Mouse (Mus musculus) spleen, postnatal 10 days (tissue): ENCODE measurements at regions not wholly inside any gene's neighbourhood (a gene's known extent, or its start where the extent isn't known, plus 50 kb on each side); places are given as distances from the start of the nearest gene placed in this dataset.

Experiments used
- DNase-seq, 2 experiments: peaks; one replicate each; pipeline ENCODE4 v3.0.0; 2021 to 2022; ENCODE audit warnings: low spot score in 2 of 2

- DNase-seq: no peak
Observed at GRCm38 (mm10) chr6:47354515-47354914, 98.7 kb upstream of the Cul1 start.

DNA sequence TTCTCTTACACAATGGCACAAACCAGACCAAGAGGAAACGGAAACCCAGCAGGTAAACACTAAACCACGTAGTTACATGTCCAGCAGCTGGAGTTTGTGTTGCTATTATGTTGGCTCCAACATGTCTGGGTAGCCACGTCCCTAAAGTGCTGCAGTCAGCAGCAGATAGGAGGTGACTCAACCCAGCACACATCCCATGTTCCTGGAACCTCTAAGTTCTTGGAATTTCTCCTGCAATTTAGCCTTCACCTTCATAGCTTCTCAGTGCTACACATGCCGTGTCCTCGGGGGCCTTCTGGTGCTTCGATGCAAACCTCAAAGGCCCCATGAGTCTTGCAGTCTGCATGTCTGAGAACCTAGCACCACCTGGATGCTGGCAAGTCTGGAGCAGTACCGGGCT, 97.7 kb upstream of the Cul1 start:
- no peak for DNase-seq

GRCm38 (mm10) chr6:47356500-47356899, 96.7 kb upstream of the Cul1 start:
- DNase-seq: no peak

DNA sequence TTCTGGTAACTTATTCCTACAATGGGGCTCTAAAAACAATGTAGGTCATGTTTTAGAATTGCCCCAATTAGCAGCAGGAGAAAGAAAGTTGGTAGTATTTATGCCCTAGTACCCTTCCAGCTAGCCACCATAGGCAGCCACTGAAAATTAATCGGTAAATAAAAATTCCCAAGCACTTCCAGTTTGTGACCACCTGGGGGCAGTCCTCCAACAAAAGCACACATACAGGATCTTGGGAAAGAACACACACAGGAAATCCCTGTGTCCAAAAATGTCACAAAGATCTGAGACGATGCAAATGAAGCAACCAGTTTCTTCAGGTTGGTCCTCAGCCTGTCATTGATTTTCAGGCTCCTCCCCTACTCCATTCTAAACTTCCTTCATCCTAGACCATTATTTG, 94.5 kb upstream of the Cul1 start:
- DNase-seq: peak in 1 of 2 experiments; percentile 34

DNA sequence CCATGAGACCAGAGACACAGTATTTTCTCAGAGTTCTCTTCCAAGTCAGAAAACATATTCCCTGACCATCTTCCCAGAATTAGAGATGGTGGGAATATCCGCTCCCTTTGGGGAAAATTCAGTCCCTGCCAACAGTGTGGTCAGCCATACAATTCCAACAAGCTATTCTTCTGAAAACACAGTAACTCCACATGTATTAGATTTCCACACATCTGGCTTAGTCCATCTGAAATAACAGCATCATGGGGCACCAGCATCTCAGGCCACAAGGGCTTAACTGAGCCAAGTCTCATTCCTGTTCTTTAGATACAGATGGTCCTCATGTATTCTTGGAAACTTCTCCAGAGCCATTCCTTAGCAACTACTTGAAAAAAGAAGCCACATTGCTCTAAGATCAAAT, 89.2 kb upstream of the Cul1 start:
- no peak for DNase-seq

- DNase-seq: no peak
Observed at GRCm38 (mm10) chr6:47364556-47364955, 88.6 kb upstream of the Cul1 start.

DNA sequence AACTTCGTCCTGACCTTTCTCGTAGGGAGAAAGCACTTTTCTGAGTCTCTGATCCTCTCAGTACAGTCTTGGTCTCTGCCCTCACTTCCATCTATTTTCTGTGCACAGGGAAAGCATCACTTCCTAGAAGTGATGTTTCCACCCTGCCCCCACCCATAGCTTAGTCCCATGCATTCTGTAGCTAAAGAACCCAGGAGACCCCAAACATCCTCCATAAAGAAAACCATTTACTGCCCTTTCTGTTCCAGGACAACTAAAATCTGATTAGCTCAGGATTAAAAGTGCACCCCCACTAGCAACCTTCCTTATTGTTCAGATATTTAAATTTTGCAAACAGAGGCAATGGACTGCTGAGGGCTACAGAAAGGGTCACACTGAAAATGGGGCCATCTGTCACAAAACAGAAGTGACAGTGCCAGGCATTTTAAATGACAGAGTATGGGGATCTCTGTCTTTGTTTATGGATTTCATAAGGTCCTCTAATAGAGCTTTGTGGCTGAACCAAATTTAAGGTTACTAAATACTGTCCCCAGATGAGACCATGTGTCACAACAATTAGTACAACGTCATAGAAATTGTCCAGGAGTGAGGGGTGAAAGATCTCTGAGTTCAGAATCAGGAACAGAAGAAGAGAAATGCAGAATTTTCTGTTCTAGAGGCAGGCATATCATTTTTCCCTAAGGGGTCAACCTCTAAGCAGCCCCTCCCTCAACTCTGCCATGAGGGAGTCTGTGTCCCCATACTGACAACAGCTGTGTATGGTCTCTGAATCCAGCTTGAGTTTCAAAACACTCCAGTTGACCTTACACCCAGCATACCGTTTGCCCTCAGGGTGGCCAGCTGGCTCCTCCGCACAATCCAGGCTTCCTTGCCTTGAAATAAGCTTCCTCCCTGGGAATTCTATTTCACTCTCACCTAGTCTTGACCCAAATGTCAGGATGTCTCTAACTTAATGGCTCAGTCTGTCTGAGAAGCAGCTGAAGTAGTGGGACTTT, 87.2 kb upstream of the Cul1 start:
- no peak for DNase-seq

DNA sequence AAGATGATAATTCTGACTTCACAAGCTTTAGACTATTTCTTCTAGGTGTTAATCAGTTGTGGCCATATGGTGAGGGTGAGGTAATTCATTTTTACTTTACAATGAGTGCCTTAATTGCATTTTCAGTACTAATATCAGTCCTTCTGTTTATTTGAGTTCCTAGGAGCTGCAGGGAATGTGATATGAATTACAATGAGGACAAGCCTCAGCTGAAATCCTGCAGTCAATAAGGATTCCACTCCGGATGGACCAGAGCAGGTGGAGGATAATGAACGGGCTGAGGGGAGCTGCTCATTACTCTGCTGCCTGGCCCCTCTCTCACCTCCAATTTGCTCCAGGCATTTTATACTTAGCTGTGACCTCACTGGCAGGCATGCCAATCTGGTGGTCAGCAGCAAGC, 85.7 kb upstream of the Cul1 start:
- DNase-seq: no peak

- no peak for DNase-seq
Observed at GRCm38 (mm10) chr6:47375705-47376104, 77.5 kb upstream of the Cul1 start.

GRCm38 (mm10) chr6:47381451-47381850, 71.7 kb upstream of the Cul1 start:
- no peak for DNase-seq

GRCm38 (mm10) chr6:47386550-47386949, 66.6 kb upstream of the Cul1 start:
- DNase-seq: no peak

DNA sequence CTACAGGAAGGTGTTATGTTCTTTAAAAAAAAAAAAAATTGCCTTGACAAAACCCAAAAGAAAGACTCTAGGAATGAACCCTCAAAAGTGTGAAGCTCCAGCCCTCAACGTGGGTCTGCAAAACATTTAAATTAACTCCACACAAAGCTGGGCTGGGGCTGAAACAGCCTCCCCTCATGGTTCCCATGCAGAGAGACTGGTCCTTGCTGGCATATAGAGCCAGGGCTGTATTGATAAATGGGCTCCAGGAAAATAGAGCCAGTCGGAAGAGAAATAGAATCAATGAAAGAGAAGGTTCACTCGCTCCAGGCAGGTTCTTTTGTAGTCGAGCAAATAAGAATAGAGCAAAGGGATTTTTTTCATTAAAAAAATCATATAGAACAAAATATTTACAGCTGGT, 63.3 kb upstream of the Cul1 start:
- no peak for DNase-seq

- no peak for DNase-seq
Observed at GRCm38 (mm10) chr6:47390436-47391002, 62.7 kb upstream of the Cul1 start.

GRCm38 (mm10) chr6:47391014-47391802, 62.0 kb upstream of the Cul1 start:
- DNase-seq: no peak

- DNase-seq: peak; percentile 39 to 75
Observed at GRCm38 (mm10) chr6:47395465-47396337, 57.5 kb upstream of the Cul1 start.
